Mouse (Mus musculus): ENCODE data around the gene Vmn2r-ps159. TPM values are rescaled to one million over a fixed set of nuclear protein-coding genes. Genes with fewer than 3 reads are reported as not detected.

Gene Vmn2r-ps159
- not detected in 2 replicates for polyA plus RNA-seq (2012; rRNA removed)

GRCm38 (mm10) chr4:156330803-156331202 lies at the start of gene Vmn2r-ps159:
Gene Vmn2r-ps159, plus strand, starts transcription at chr4:156331103.

Other genes with a start within 250 kb of the Vmn2r-ps159 start
- 12.7 and 17.1 TPM in 2 replicates for gene 9430015G10Rik, start 221.1 kb upstream of the Vmn2r-ps159 start, polyA plus RNA-seq (2012; rRNA removed)
- gene Rnf223, start 200.6 kb upstream of the Vmn2r-ps159 start, polyA plus RNA-seq (2012; rRNA removed), result 0.19 and 0.24 TPM in 2 replicates
- gene Agrn, start 133.6 kb upstream of the Vmn2r-ps159 start, polyA plus RNA-seq (2012; rRNA removed), result 19.0 and 20.7 TPM in 2 replicates
- 9.9 and 16.3 TPM in 2 replicates for gene Isg15, start 130.3 kb upstream of the Vmn2r-ps159 start, polyA plus RNA-seq (2012; rRNA removed)
- gene AW011738, start 127.8 kb upstream of the Vmn2r-ps159 start, polyA plus RNA-seq (2012; rRNA removed), result 0.66 and 0.84 TPM in 2 replicates
- 0.03 and 0.08 TPM in 2 replicates for gene Perm1, start 115.2 kb upstream of the Vmn2r-ps159 start, polyA plus RNA-seq (2012; rRNA removed)
- 8.9 and 9.5 TPM in 2 replicates for gene Plekhn1, start 96.2 kb upstream of the Vmn2r-ps159 start, polyA plus RNA-seq (2012; rRNA removed)
- gene Noc2l, start 95.1 kb upstream of the Vmn2r-ps159 start, polyA plus RNA-seq (2012; rRNA removed), result 63.6 and 69.6 TPM in 2 replicates
- gene Samd11, start 75.4 kb upstream of the Vmn2r-ps159 start, polyA plus RNA-seq (2012; rRNA removed), result 46.4 and 55.2 TPM in 2 replicates